Mouse (Mus musculus): ENCODE results near the gene Plxnd1. TPM values are rescaled to one million over a fixed set of nuclear protein-coding genes. Genes with fewer than 3 reads are reported as not detected.
A peak's percentile ranks its signal among the peaks of the same experiment; 100 is the strongest.

Gene Plxnd1
- total RNA-seq, 2 experiments from 2014 or later: 127 to 131 TPM

GRCm38 (mm10) chr6:115927292-115928242 is 67.2 kb downstream of the Plxnd1 start:
- Histone ChIP-seq H3K4me3 (no peak overlapping the region), H3K27ac (no peak overlapping the region)
- no peak for TF ChIP-seq CTCF (IDR thresholded peaks at IDR 0.05)
- no peak for DNase-seq (ENCODE audit: extremely low spot score in 1 of 2, low spot score in 2 of 2)
- intact Hi-C loops (cut with DNase I): no loop called here

- intact Hi-C loops (cut with DNase I): no loop called here
- DNase-seq (ENCODE audit: extremely low spot score in 1 of 2, low spot score in 2 of 2): no peak
- no peak overlapping the region for H3K27ac ChIP-seq
- TF ChIP-seq CTCF (IDR thresholded peaks at IDR 0.05): no peak
- no peak overlapping the region for H3K4me3 ChIP-seq
These were observed 68.4 kb downstream of the Plxnd1 start for GRCm38 (mm10) chr6:115926416-115926815.

GRCm38 (mm10) chr6:115924829-115925228 is 70.0 kb downstream of the Plxnd1 start:
- DNase-seq (ENCODE audit: extremely low spot score in 1 of 2, low spot score in 2 of 2): no peak
- TF ChIP-seq CTCF (IDR thresholded peaks at IDR 0.05): no peak
- H3K27ac ChIP-seq: no peak overlapping the region
- intact Hi-C loops (cut with DNase I): no loop called here
- no peak overlapping the region for H3K4me3 ChIP-seq

GRCm38 (mm10) chr6:115919876-115920275 is 74.9 kb downstream of the Plxnd1 start:
- no peak for TF ChIP-seq CTCF (IDR thresholded peaks at IDR 0.05)
- DNase-seq (ENCODE audit: extremely low spot score in 1 of 2, low spot score in 2 of 2): no peak
- Histone ChIP-seq H3K27ac (no peak overlapping the region), H3K4me3 (no peak overlapping the region)
- intact Hi-C loops (cut with DNase I): no loop called here

- Histone ChIP-seq H3K4me3 (no peak overlapping the region), H3K27ac (no peak overlapping the region)
- intact Hi-C loops (cut with DNase I): no loop called here
- no peak for TF ChIP-seq CTCF (IDR thresholded peaks at IDR 0.05)
- DNase-seq (ENCODE audit: extremely low spot score in 1 of 2, low spot score in 2 of 2): no peak
These were observed 76.2 kb downstream of the Plxnd1 start for GRCm38 (mm10) chr6:115918615-115919014.

GRCm38 (mm10) chr6:115916611-115917010 is 78.2 kb downstream of the Plxnd1 start:
- no peak overlapping the region for H3K4me3 ChIP-seq
- no peak for DNase-seq (ENCODE audit: extremely low spot score in 1 of 2, low spot score in 2 of 2)
- no peak for TF ChIP-seq CTCF (IDR thresholded peaks at IDR 0.05)
- intact Hi-C loops (cut with DNase I): no loop called here
- H3K27ac ChIP-seq: peak overlapping the region; percentile 86

- intact Hi-C loops (cut with DNase I): loop anchor here (2.0 kb wide), 1 partner anchor 51 kb away; no protein-coding TSS in a partner anchor
- peak in 1 of 2 experiments; percentile 60 for DNase-seq (ENCODE audit: extremely low spot score in 1 of 2, low spot score in 2 of 2)
- no peak for TF ChIP-seq CTCF (IDR thresholded peaks at IDR 0.05)
- H3K27ac ChIP-seq: peak overlapping the region; percentile 86
- no peak overlapping the region for H3K4me3 ChIP-seq
These were observed 79.0 kb downstream of the Plxnd1 start for GRCm38 (mm10) chr6:115915601-115916445.

- DNase-seq (ENCODE audit: extremely low spot score in 1 of 2, low spot score in 2 of 2): peak in 1 of 2 experiments; percentile 53
- intact Hi-C loops (cut with DNase I): loop anchor here (1.0 to 5.0 kb wide), 3 partner anchors 23 to 52 kb away; no protein-coding TSS in a partner anchor
- Histone ChIP-seq H3K4me3 (no peak overlapping the region), H3K27ac (peak overlapping the region; percentile 86)
- TF ChIP-seq CTCF (IDR thresholded peaks at IDR 0.05): no peak
These were observed 80.1 kb downstream of the Plxnd1 start for GRCm38 (mm10) chr6:115914511-115915202.

GRCm38 (mm10) chr6:115913482-115913881 is 81.3 kb downstream of the Plxnd1 start:
- Histone ChIP-seq H3K27ac (peak overlapping the region; percentile 86), H3K4me3 (no peak overlapping the region)
- TF ChIP-seq CTCF (IDR thresholded peaks at IDR 0.05): no peak
- no peak for DNase-seq (ENCODE audit: extremely low spot score in 1 of 2, low spot score in 2 of 2)
- intact Hi-C loops (cut with DNase I): loop anchor here (5.0 kb wide), 1 partner anchor 51 kb away; no protein-coding TSS in a partner anchor

GRCm38 (mm10) chr6:115911763-115912162 is 83.0 kb downstream of the Plxnd1 start:
- Histone ChIP-seq H3K4me3 (no peak overlapping the region), H3K27ac (no peak overlapping the region)
- intact Hi-C loops (cut with DNase I): loop anchor here (5.0 kb wide), 1 partner anchor 49 kb away; no protein-coding TSS in a partner anchor
- TF ChIP-seq CTCF (IDR thresholded peaks at IDR 0.05): no peak
- DNase-seq (ENCODE audit: extremely low spot score in 1 of 2, low spot score in 2 of 2): no peak

- Histone ChIP-seq H3K4me3 (no peak overlapping the region), H3K27ac (no peak overlapping the region)
- intact Hi-C loops (cut with DNase I): loop anchor here (5.0 kb wide), 1 partner anchor 48 kb away; no protein-coding TSS in a partner anchor
- no peak for DNase-seq (ENCODE audit: extremely low spot score in 1 of 2, low spot score in 2 of 2)
- TF ChIP-seq CTCF (IDR thresholded peaks at IDR 0.05): no peak
These were observed 84.9 kb downstream of the Plxnd1 start for GRCm38 (mm10) chr6:115909940-115910339.

Measured in left cerebral cortex, adult 2 months (tissue).